Mouse (Mus musculus) liver, postnatal 0 days (tissue): Measurements from ENCODE around the gene Kif23.

ENCODE experiments used
- CTCF ChIP-seq: sonication (generic); IDR thresholded peaks from 2 replicates; pipeline ENCODE4 v1.5.1; 2016; ENCODE audit warnings: antibody characterized with exemption, low read depth
- EP300 ChIP-seq: IDR thresholded peaks from 2 replicates; pipeline ENCODE4 v1.6.1; 2016; ENCODE audit warnings: antibody characterized with exemption, low read depth, mild to moderate bottlenecking

DNA sequence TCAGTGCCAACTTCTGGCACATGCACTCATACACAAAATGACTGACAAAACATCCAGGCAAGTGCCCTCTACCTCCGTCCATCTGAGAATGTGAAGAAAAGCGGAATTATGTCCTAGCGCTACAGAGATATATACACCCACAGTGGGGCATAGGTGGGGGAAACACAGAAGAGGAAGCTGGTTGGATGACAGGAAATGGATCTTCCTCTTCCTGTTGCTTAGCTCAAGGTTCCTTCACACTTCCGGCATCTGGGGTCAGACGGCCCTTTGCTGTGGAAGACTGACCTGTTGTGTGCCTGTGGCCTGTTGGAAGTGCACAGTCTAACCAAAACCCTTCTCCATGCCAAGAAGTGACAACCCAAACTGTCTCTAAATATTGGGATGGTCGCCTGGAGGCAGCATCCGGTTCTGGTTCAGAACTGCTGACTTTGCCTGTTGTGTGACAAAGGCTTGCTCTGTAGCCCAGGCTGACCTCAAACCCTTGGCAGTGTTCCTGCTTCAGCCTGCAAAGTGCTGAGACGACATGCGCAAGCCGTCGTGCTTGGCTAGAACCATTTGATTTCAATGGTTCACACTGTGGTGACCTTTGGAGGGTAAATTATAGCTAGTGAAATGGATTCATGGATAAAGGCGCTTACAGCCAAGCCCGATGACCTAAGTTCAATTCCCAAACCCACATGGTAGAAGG, 30.8 kb upstream of the Kif23 start:
- TF ChIP-seq CTCF = no peak
- no peak for TF ChIP-seq EP300
